Mouse (Mus musculus): ENCODE data around the gene Zfp94.

DNA sequence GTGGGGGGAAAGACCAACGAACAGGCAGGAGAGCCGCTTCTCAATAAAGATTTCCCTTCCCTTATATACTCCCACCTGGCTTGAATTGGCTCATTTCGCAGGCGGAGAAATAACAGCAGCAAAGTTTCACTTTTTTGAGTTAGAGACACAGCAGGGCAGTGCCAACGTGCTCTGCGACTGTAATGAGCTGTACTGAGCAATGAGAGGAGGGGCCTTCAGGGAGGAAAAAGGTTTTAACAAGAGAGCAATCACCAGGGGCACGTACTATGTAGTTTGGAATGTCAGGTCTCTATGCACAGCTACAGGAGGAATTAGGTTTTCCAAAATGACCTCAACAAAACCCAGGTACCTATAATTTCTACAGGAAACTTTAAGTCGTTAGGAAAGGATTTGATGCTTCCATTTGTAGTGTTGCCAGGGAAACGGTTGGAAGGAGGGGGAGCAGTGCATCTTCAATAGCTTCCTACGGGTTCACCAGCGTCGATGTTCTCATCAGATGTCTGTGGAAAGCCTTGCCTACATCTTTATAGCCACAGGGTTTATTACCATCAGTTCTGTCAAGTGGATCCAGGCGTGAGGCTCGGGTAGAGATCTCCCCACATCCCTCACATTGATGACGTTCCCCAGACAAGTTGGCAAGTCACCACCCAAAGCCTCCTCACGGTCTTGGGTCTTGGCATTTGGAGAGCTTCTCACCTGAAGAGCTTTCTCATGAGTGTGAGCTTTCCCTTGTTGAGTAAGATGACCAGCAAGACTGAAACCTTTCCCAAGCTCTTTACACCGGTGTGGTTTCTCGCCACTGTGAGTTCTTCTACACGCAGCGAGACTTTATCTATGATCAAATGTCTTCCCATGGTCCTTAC lies 10.0 kb upstream of the Zfp94 start:
- no peak for TF ChIP-seq CTCF (IDR thresholded peaks at IDR 0.05; ENCODE audit: low read depth)
- no peak for TF ChIP-seq EP300 (IDR thresholded peaks at IDR 0.05; ENCODE audit: low read depth)

Data from liver, embryonic 14.5 days (tissue).